Mouse (Mus musculus) brown adipose tissue, adult 24 weeks (tissue): ENCODE results near the gene Hck. TPM values are rescaled to one million over a fixed set of nuclear protein-coding genes. Genes with fewer than 3 reads are reported as not detected.

Experiments used
- H3K27ac ChIP-seq: fragments of 200-500 bp; replicated peaks from 2 replicates; pipeline ENCODE4 v1.5.1; 2012; ENCODE audit warnings: low read depth, mild to moderate bottlenecking, low read length
- H3K4me1 ChIP-seq: fragments of 200-500 bp; 2 replicates; pipeline ENCODE4 v1.6.1; 2012; ENCODE audit warnings: low read length, mixed read lengths; ENCODE audit not compliant: control insufficient read depth, insufficient read depth, insufficient read length
- H3K4me3 ChIP-seq: fragments of 200-500 bp; 2 replicates; pipeline ENCODE4 v1.5.1; 2012; ENCODE audit warnings: low read depth, mild to moderate bottlenecking, low read length, moderate library complexity; ENCODE audit not compliant: insufficient read depth
- polyA plus RNA-seq: library from polyadenylated mRNA; stranded (reverse); fragments of >200 nt; gene quantifications from 2 replicates; pipeline ENCODE4 v1.2.4, GENCODE M21; 2012; ENCODE audit not compliant: missing spikeins, insufficient read depth, insufficient read length

Gene Hck
- polyA plus RNA-seq, 1 experiment = 1.7 TPM

DNA sequence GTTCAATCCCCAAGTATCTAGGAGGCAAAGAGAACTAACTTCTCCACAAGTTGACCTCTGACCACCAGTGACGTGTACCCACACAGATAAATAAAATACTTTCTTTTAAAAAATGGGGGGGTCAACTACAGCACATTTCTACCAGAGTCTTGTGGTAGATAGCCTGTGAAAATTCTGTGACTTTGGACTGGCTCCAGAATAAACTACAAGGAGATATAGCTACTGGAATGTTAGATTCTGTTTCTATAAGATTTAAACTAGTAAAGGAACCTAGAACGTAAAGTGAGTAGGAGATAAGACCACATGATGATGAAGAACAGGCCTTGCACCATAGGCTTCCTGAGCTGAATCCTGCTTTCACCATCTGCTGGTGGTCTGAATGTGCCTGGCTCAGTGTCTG, 79.6 kb downstream of the Hck start:
- no peak overlapping the region for H3K27ac ChIP-seq
- H3K4me3 ChIP-seq = no peak overlapping the region
- H3K4me1 ChIP-seq = no peaks in the 10 kb centered on the region

DNA sequence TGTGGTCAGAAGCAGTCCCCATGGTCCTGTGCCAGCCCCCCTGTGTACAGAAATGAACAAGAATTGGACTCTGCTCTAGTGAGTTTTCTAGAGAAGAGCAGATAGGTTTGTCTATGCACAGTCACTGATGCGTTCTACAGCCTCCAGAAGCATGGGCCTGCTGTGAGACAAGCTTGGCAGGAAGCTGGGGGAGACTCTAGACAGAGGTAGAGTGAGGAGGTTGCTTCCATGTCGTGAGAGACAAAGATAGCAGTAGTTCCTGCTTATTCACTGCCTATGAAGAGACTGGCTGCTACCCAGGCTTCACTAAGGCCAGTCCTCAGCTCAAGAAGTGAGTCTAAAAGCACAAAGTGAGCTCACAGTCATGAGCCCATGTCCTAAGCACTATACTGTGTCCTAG, 83.0 kb downstream of the Hck start:
- no peak overlapping the region for H3K4me3 ChIP-seq
- no peak overlapping the region for H3K27ac ChIP-seq
- no peaks in the 10 kb centered on the region for H3K4me1 ChIP-seq

DNA sequence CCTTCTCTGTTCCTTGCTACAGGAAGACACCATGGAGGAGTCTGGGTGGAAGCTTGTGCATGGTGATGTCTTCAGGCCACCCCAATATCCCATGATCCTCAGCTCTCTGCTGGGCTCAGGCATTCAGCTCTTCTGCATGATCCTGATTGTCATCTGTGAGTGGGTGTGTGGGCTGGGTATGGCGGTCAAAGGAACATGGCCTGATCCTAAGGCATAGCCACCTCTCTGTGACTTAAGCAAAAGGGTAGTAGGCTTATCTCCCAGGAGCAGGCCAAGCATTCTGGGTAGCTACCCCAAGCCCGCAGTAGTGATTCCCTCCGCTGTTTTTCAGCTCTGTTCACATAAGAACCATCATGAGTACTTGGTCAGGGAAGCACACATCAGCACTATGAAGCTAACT, 86.0 kb downstream of the Hck start:
- no peak overlapping the region for H3K27ac ChIP-seq
- H3K4me3 ChIP-seq = no peak overlapping the region
- no peaks in the 10 kb centered on the region for H3K4me1 ChIP-seq

DNA sequence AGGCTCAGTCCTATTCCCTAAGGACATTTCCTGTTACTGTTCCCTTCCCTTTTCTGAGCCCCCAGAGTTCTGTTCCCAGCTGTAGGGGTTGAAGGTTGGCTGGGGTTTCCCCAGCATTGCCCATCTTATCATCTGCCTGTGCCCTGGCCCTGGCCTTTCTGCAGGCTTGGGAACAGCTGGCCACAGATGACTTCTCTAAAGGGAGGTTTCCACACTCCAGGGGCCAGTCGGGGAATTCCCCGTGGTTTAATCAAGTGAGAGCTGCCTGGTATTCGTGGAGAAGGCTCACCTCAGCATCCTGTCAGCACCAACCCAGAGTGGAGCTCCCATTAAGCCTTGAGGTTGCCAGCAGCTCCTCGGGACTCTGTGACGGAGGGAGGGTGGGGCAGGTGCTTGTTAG, 90.2 kb downstream of the Hck start:
- Histone ChIP-seq H3K4me3 (no peak overlapping the region), H3K4me1 (no peaks in the 10 kb centered on the region; the same call in 1 of the 2 replicates), H3K27ac (peak overlapping the region; percentile 48; the same call in 1 of the 2 replicates)

DNA sequence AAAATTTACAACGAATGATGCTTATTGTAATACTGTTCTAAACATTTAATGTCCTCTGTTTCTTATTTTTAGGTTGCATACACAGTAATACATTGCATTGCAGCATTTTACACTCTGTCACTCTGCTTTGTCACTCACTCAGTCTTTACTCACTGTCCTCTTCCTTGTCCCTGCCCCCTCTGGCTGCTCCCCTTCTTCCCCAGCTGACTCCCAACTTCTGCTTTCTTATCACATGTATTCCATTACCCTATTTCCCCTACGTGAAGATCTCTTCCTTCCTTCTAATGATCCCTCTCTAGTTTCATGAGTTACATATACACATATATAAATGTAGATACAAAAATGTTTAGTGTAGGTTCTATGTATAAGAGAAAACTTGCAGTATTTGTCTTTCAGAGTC, 90.8 kb downstream of the Hck start:
- Histone ChIP-seq H3K4me3 (no peak overlapping the region), H3K27ac (no peak overlapping the region), H3K4me1 (no peaks in the 10 kb centered on the region; the same call in 1 of the 2 replicates)

Other genes starting within 250 kb of the Hck start
- gene Mylk2, start 197.1 kb upstream of the Hck start, polyA plus RNA-seq = 4.3 and 6.2 TPM in 2 replicates
- 1.1 and 2.6 TPM in 2 replicates for gene Foxs1, start 175.3 kb upstream of the Hck start, polyA plus RNA-seq
- gene Dusp15, start 156.8 kb upstream of the Hck start, polyA plus RNA-seq = not detected in 2 replicates
- gene Ttll9, start 146.0 kb upstream of the Hck start, polyA plus RNA-seq = not detected in 2 replicates
- 77.4 and 100 TPM in 2 replicates for gene Pdrg1, start 93.0 kb upstream of the Hck start, polyA plus RNA-seq
- not detected in 2 replicates for gene Xkr7, start 76.6 kb upstream of the Hck start, polyA plus RNA-seq
- 4.0 and 4.5 TPM in 2 replicates for gene Ccm2l, start 42.5 kb upstream of the Hck start, polyA plus RNA-seq
- 28.8 and 36.9 TPM in 2 replicates for gene Tm9sf4, start 52.8 kb downstream of the Hck start, polyA plus RNA-seq
- gene Tspyl3, start 117.0 kb downstream of the Hck start, polyA plus RNA-seq = 0.32 and 0.38 TPM in 2 replicates
- gene Plagl2, start 133.0 kb downstream of the Hck start, polyA plus RNA-seq = 1.7 and 2.8 TPM in 2 replicates
- 10.2 and 11.0 TPM in 2 replicates for gene Pofut1, start 133.1 kb downstream of the Hck start, polyA plus RNA-seq
- 7.3 and 9.4 TPM in 2 replicates for gene Kif3b, start 182.9 kb downstream of the Hck start, polyA plus RNA-seq
- 4.9 and 6.2 TPM in 2 replicates for gene Asxl1, start 237.4 kb downstream of the Hck start, polyA plus RNA-seq